Mouse (Mus musculus): ENCODE measurements around the gene Fam221b. TPM values are rescaled to one million over a fixed set of nuclear protein-coding genes. Genes with fewer than 3 reads are reported as not detected.

Gene Fam221b
- polyA plus RNA-seq, 1 experiment from 2014 or later, result 2.9 TPM

DNA sequence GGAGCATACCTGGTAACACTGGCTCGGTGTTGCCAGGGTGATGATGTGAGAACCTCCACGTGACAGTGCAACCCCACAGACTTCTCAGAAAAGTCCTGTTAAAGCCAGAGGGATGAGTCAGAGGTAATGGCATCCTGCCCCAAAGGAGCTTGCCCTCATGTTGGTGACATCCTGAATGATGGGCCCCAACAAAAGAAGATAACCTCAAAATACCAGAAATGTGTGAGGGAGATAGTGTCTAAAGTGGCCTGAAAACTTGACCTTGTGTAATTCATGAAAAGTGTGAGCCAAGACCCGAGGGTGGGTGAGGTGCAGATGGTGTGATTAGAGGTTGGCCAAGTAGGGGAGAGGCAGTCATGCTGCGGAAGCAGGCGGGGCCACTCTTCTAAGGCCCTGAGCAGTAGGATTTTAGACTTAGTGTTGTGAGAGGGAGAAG is 24.9 kb upstream of the Fam221b start:
- Histone ChIP-seq H3K36me3 (peaks cover 12% of the 10 kb centered on the region), H3K4me3 (replicated peaks) (no peak overlapping the region), H3K9me3 (replicated peaks) (no peaks in the 10 kb centered on the region), H3K4me2 (replicated peaks) (no peak overlapping the region), H3K27me3 (no peaks in the 10 kb centered on the region), H3K27ac (replicated peaks) (no peak overlapping the region), H3K9ac (no peak overlapping the region), H3K4me1 (0 out of 2 replicates have a peak, but pooled peaks cover 7% of the 10 kb centered on the region)
- ATAC-seq (ENCODE audit: insufficient number of reproducible peaks, low FRiP score, low TSS enrichment, low read depth), result no peak
- 67% methylated on average over 5 of the region's 5 CpGs for WGBS

GRCm38 (mm10) chr4:43691026-43691425 is 22.1 kb upstream of the Fam221b start:
- Histone ChIP-seq H3K36me3 (peaks cover 25% of the 10 kb centered on the region), H3K27me3 (no peaks in the 10 kb centered on the region), H3K9ac (no peak overlapping the region), H3K4me2 (replicated peaks) (no peak overlapping the region), H3K4me1 (0 out of 2 replicates have a peak, but pooled peaks cover 7% of the 10 kb centered on the region), H3K9me3 (replicated peaks) (no peaks in the 10 kb centered on the region), H3K27ac (replicated peaks) (no peak overlapping the region), H3K4me3 (replicated peaks) (no peak overlapping the region)
- ATAC-seq (ENCODE audit: insufficient number of reproducible peaks, low FRiP score, low TSS enrichment, low read depth), result no peak
- WGBS, result 74% methylated on average over 5 of the region's 5 CpGs

- Histone ChIP-seq H3K9ac (no peak overlapping the region), H3K4me2 (replicated peaks) (no peak overlapping the region), H3K36me3 (peaks cover 33% of the 10 kb centered on the region), H3K27ac (replicated peaks) (no peak overlapping the region), H3K4me1 (no peaks in the 10 kb centered on the region), H3K4me3 (replicated peaks) (no peak overlapping the region), H3K9me3 (replicated peaks) (no peaks in the 10 kb centered on the region), H3K27me3 (no peaks in the 10 kb centered on the region)
- no peak for ATAC-seq (ENCODE audit: insufficient number of reproducible peaks, low FRiP score, low TSS enrichment, low read depth)
- WGBS, result 93% methylated on average over 17 of the region's 17 CpGs
Measured at GRCm38 (mm10) chr4:43690021-43690420, 21.1 kb upstream of the Fam221b start.

- Histone ChIP-seq H3K4me3 (replicated peaks) (no peak overlapping the region), H3K4me2 (replicated peaks) (no peak overlapping the region), H3K36me3 (peaks cover 37% of the 10 kb centered on the region), H3K27ac (replicated peaks) (no peak overlapping the region), H3K9ac (no peak overlapping the region), H3K27me3 (no peaks in the 10 kb centered on the region), H3K9me3 (replicated peaks) (no peaks in the 10 kb centered on the region), H3K4me1 (no peaks in the 10 kb centered on the region)
- 88% methylated on average over 7 of the region's 7 CpGs for WGBS
- ATAC-seq (ENCODE audit: insufficient number of reproducible peaks, low FRiP score, low TSS enrichment, low read depth), result no peak
Measured at GRCm38 (mm10) chr4:43679416-43680043, 10.6 kb upstream of the Fam221b start.

DNA sequence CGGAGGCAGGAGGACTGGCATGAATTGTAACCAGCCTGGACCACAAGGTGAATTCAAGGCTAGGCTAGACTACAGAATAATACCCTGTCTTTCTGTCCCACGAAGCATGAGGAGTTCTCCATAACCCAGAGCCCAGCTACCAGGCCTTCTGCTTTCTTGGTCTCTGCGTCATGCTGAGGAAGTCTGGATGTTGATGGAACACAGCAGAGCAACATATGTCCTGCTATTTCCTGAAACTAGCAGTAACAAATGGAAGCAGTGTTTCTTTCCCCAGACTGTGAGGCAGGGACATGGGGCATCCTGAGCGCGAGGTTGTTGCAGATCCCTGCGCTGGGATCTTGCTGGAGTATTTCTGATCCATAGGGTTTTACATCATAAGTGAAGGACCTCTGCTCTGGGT is 9.6 kb upstream of the Fam221b start:
- H3K4me1 ChIP-seq, result no peaks in the 10 kb centered on the region
- no peak overlapping the region for H3K4me3 ChIP-seq (replicated peaks)
- H3K4me2 ChIP-seq (replicated peaks), result no peak overlapping the region
- no peaks in the 10 kb centered on the region for H3K27me3 ChIP-seq
- 83% methylated on average over 6 of the region's 6 CpGs for WGBS
- H3K36me3 ChIP-seq, result peaks cover 41% of the 10 kb centered on the region
- no peak for ATAC-seq (ENCODE audit: insufficient number of reproducible peaks, low FRiP score, low TSS enrichment, low read depth)
- H3K9ac ChIP-seq, result no peak overlapping the region
- H3K9me3 ChIP-seq (replicated peaks), result no peaks in the 10 kb centered on the region
- no peak overlapping the region for H3K27ac ChIP-seq (replicated peaks)

GRCm38 (mm10) chr4:43675608-43676007 is 6.7 kb upstream of the Fam221b start:
- ATAC-seq (ENCODE audit: insufficient number of reproducible peaks, low FRiP score, low TSS enrichment, low read depth), result no peak
- H3K36me3 ChIP-seq, result peaks cover 25% of the 10 kb centered on the region
- WGBS, result 74% methylated on average over 4 of the region's 4 CpGs

DNA sequence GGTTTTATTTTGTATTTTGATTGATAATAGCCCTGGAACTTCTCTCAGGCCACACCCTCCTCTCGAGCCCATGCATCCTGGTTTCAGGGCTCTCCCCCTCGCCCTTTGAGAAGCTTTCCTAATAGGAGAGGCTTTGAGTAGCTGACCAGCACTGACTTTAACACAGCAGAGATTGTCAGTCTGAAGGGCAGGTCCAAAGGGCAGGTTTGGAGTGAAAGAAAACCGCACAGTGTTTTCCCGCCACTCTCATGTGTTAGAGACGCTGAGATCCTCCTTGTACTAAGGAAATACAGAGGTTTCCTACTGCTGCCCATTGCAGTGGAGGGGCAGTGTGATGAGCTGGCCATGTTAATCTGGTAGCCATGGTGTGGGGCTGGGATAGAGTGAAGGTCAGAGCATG is 6.0 kb upstream of the Fam221b start:
- H3K27ac ChIP-seq (replicated peaks), result no peak overlapping the region
- no peaks in the 10 kb centered on the region for H3K9me3 ChIP-seq (replicated peaks)
- ATAC-seq (ENCODE audit: insufficient number of reproducible peaks, low FRiP score, low TSS enrichment, low read depth), result no peak
- 74% methylated on average over 5 of the region's 5 CpGs for WGBS
- no peak overlapping the region for H3K9ac ChIP-seq
- H3K36me3 ChIP-seq, result peaks cover 25% of the 10 kb centered on the region
- no peak overlapping the region for H3K4me3 ChIP-seq (replicated peaks)
- H3K4me1 ChIP-seq, result peaks cover 22% of the 10 kb centered on the region
- no peak overlapping the region for H3K4me2 ChIP-seq (replicated peaks)
- H3K27me3 ChIP-seq, result no peaks in the 10 kb centered on the region

More at GRCm38 (mm10) chr4:43675608-43676007, 6.7 kb upstream of the Fam221b start:
- Histone ChIP-seq H3K9ac (no peak overlapping the region), H3K4me2 (replicated peaks) (no peak overlapping the region), H3K4me1 (peaks cover 15% of the 10 kb centered on the region), H3K27me3 (no peaks in the 10 kb centered on the region), H3K4me3 (replicated peaks) (no peak overlapping the region), H3K9me3 (replicated peaks) (no peaks in the 10 kb centered on the region), H3K27ac (replicated peaks) (no peak overlapping the region)

DNA sequence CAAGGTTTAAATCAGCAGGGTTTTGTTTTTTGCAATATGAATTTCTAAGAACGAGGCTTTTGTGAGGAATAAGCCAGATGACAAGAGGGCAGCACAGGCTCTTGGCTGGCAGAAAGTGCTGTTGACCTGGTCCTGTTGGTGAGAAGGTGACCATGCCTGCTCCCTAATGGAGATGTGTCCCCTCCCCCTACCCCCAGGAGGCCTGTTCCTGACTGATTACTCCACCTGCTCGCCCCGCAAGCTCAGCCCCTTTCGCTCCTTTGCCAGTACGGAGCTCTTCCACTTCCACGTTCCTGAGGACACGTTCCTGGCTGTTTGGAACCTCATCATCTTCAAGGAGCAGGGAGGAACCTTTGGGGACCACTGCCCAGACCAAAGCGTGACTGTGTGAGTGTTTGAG is 4.8 kb upstream of the Fam221b start:
- H3K27ac ChIP-seq (replicated peaks), result no peak overlapping the region
- 68% methylated on average over 8 of the region's 8 CpGs for WGBS
- H3K27me3 ChIP-seq, result no peaks in the 10 kb centered on the region

DNA sequence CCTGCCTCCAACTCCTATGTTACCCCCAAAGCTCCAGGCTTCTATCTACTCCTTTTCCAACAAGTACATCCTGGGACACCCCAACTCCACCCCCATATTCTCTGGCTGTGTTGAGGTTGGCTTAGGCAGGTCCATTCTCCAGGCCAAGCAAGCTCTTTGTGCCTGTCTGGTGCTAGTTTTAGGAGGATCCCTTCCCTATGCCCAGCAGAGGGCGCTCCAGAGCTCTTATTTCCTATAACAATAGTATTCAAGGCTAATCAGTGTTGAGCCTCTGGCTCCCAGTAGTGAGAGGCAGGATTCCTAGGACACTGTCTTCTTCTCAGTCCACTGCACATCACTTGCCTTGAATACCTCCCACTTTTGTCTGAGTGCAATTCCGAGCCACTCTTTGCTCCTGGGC is 3.1 kb upstream of the Fam221b start:
- Histone ChIP-seq H3K9me3 (replicated peaks) (no peaks in the 10 kb centered on the region), H3K27ac (replicated peaks) (no peak overlapping the region), H3K36me3 (peaks cover 13% of the 10 kb centered on the region), H3K4me3 (replicated peaks) (no peak overlapping the region), H3K9ac (no peak overlapping the region), H3K27me3 (no peaks in the 10 kb centered on the region; the same call in 1 of the 2 replicates), H3K4me2 (replicated peaks) (no peak overlapping the region), H3K4me1 (peaks cover 32% of the 10 kb centered on the region)
- 13% methylated on average over 2 of the region's 2 CpGs for WGBS
- ATAC-seq (ENCODE audit: insufficient number of reproducible peaks, low FRiP score, low TSS enrichment, low read depth), result no peak

More for the DNA sequence above, 4.8 kb upstream of the Fam221b start:
- peaks cover 23% of the 10 kb centered on the region for H3K36me3 ChIP-seq
- no peak overlapping the region for H3K4me2 ChIP-seq (replicated peaks)
- no peak overlapping the region for H3K4me3 ChIP-seq (replicated peaks)
- peaks cover 28% of the 10 kb centered on the region for H3K4me1 ChIP-seq
- ATAC-seq (ENCODE audit: insufficient number of reproducible peaks, low FRiP score, low TSS enrichment, low read depth), result no peak
- H3K9me3 ChIP-seq (replicated peaks), result no peaks in the 10 kb centered on the region
- no peak overlapping the region for H3K9ac ChIP-seq

DNA sequence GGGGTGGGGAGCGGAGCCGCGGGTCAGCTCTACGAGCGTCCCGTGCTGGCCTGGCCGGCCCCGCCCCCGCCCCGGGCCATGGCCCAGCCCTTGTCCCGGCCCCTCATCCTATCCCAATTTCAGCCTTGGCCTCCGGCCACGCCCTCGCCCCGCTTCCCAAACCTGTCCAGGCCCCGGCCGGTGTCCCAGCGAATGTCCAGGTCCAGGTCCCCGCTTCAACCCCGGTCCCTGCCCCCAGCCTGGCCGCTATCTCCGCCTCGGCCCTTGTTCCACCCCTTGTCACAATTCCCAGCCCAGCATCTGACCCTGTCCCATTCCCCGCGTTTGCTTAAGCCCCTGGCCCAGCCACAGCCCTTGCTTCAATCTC is 466 bp upstream of the Fam221b start:
- H3K36me3 ChIP-seq, result peaks cover 4% of the 10 kb centered on the region; the same call in 1 of the 2 replicates
- peak overlapping the region; percentile 82 for H3K4me3 ChIP-seq (replicated peaks)
- under 1% methylated on average over 25 of the region's 25 CpGs for WGBS
- peak overlapping the region; percentile 66 for H3K27ac ChIP-seq (replicated peaks)
- H3K4me1 ChIP-seq, result peaks cover 32% of the 10 kb centered on the region
- ATAC-seq (ENCODE audit: insufficient number of reproducible peaks, low FRiP score, low TSS enrichment, low read depth), result peak; percentile 76
- no peaks in the 10 kb centered on the region for H3K9me3 ChIP-seq (replicated peaks)
- peak overlapping the region; percentile 84 for H3K9ac ChIP-seq
- peaks cover 11% of the 10 kb centered on the region for H3K27me3 ChIP-seq
- peak overlapping the region; percentile 86 for H3K4me2 ChIP-seq (replicated peaks)

- no peaks in the 10 kb centered on the region for H3K9me3 ChIP-seq (replicated peaks)
- no peak overlapping the region for H3K4me3 ChIP-seq (replicated peaks)
- no peak overlapping the region for H3K4me2 ChIP-seq (replicated peaks)
- no peak overlapping the region for H3K27ac ChIP-seq (replicated peaks)
- 23% methylated on average over 4 of the region's 4 CpGs for WGBS
- no peak for ATAC-seq (ENCODE audit: insufficient number of reproducible peaks, low FRiP score, low TSS enrichment, low read depth)
- H3K36me3 ChIP-seq, result no peaks in the 10 kb centered on the region
- H3K9ac ChIP-seq, result no peak overlapping the region
- peaks cover 23% of the 10 kb centered on the region for H3K4me1 ChIP-seq
- H3K27me3 ChIP-seq, result peaks cover 34% of the 10 kb centered on the region
Measured at GRCm38 (mm10) chr4:43666412-43666811, 2.5 kb downstream of the Fam221b start.

- Histone ChIP-seq H3K36me3 (no peaks in the 10 kb centered on the region), H3K4me2 (replicated peaks) (peak overlapping the region; percentile 60), H3K27ac (replicated peaks) (no peak overlapping the region), H3K4me1 (peaks cover 18% of the 10 kb centered on the region; the same call in 1 of the 2 replicates), H3K27me3 (peaks cover 16% of the 10 kb centered on the region), H3K9me3 (replicated peaks) (no peaks in the 10 kb centered on the region), H3K4me3 (replicated peaks) (peak overlapping the region; percentile 91), H3K9ac (no peak overlapping the region)
- 67% methylated on average over 4 of the region's 4 CpGs for WGBS
- no peak for ATAC-seq (ENCODE audit: insufficient number of reproducible peaks, low FRiP score, low TSS enrichment, low read depth)
Measured at GRCm38 (mm10) chr4:43657146-43657545, 11.8 kb downstream of the Fam221b start.
